Mouse (Mus musculus) G1E (cell line): Measurements from ENCODE around the gene Mrps35.

Experiments
- CTCF ChIP-seq: IDR thresholded peaks from 2 replicates; pipeline ENCODE4 v1.5.1; 2012; ENCODE audit warnings: low read depth, low read length, inconsistent platforms, mixed read lengths
- GATA1 ChIP-seq: IDR thresholded peaks from 2 replicates; pipeline ENCODE4 v1.6.1; 2012; ENCODE audit warnings: borderline replicate concordance, low read length, inconsistent platforms, mixed read lengths
- GATA2 ChIP-seq: IDR thresholded peaks from 2 replicates; pipeline ENCODE4 v1.6.1; 2012; ENCODE audit warnings: low read depth, low read length, inconsistent platforms, borderline replicate concordance
- POLR2AphosphoS5 ChIP-seq: IDR thresholded peaks from 2 replicates; pipeline ENCODE4 v1.6.1; 2012; ENCODE audit warnings: low read depth, low read length, inconsistent platforms; ENCODE audit not compliant: insufficient replicate concordance
- TAL1 ChIP-seq: conservative IDR thresholded peaks from 2 replicates; pipeline ENCODE4 v1.6.1; 2012; ENCODE audit warnings: low read depth, low read length, inconsistent platforms, mixed read lengths

- TF ChIP-seq CTCF (no peak), TAL1 (no peak), GATA1 (no peak), POLR2AphosphoS5 (no peak), GATA2 (no peak)
Observed at GRCm38 (mm10) chr6:146999755-147000154, 42.8 kb upstream of the Mrps35 start.
